Mouse (Mus musculus) kidney, adult 2 months (tissue): ENCODE results near the gene Fbln1.

Source experiments
- CTCF ChIP-seq: fragments of 200-500 bp; conservative IDR thresholded peaks from 2 replicates; pipeline ENCODE4 v1.5.1; 2011; ENCODE audit warnings: low read depth, mild to moderate bottlenecking, control low read depth, low read length, moderate library complexity, mixed read lengths; ENCODE audit not compliant: insufficient read depth, insufficient read length
- POLR2A ChIP-seq: fragments of 200-500 bp; IDR thresholded peaks from one replicate; pipeline ENCODE4 v1.6.1; 2011; ENCODE audit warnings: low read depth, low read length, control low read depth

DNA sequence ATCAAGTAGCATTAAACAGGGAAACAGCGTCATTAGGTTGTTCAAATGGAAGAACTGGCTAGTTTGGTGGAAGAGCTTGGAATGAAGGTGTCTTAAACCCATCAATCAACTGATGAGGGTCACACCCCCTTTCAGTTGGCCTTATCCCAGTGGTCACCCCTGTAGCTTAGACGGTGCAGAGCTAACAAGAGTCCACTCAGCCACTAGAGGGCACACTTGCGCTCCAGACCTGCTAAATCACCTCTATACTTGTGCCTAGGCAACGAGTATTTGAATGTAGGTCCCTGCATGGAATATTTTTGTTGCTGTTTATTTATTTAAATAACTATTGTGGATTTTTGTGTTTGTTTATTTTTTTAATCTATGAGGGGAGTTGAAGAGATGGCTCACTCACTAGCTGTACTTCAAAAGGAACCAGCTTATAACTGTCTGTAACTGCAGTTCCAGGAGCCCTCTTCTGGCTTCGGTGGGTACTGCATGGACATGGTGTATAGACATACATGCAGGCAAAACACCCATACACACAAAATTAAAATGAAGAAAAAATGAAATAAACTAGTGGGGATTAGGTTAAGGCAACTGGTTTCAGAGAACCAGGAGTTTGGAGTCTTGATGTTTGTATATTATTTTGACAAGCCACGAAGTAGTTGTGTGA is 52.2 kb downstream of the Fbln1 start:
- TF ChIP-seq POLR2A (no peak), CTCF (peak; percentile 47)
